Mouse (Mus musculus): Measurements from ENCODE around the gene Hoxa7.
A peak's percentile ranks its signal among the peaks of the same experiment; 100 is the strongest.

Hoxa7 gene

GRCm38 (mm10) chr6:52253511-52254500 is 32.2 kb upstream of the Hoxa7 start:
- peak; percentile 46 for DNase-seq (ENCODE audit: low read depth)

- DNase-seq (ENCODE audit: low read depth): no peak
Measured at GRCm38 (mm10) chr6:52252775-52253376, 31.2 kb upstream of the Hoxa7 start.

DNA sequence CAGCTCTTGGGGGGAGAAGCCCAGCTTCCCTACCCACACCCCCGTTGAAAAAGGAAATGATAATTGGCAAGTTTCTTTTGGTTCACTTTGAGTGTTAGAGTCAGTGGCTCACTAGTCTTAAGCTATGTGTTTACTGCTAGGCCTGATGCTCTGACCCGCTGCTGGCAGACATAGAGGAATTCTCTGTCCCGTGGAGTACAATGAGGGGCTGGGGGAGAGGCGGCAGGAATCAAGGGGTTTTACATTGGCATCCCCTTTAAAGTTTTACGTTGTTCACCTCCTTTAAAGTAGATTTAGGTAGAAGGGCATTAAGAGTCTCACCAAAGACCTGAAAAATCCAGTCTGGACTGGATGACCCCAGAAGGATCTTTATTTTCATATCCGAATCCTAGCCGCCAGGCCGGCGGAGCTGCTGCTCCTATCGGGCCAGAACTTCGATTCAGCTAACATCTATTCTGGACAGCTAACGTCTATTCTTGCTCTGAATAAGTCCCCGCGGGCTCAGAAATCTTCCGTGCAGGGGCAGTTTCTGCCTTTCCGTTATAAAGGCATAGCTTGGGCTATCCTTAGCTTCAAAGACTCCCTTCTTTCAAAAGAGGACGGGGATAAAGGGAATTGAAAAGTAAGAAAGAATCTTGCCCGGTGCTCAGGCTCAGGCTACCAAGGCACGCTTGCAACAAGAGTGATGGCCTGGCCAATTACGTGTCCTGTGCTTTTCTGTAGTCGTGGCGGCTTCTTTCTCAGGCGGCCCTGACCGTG is 30.5 kb upstream of the Hoxa7 start:
- no peak for DNase-seq (ENCODE audit: low read depth)

DNA sequence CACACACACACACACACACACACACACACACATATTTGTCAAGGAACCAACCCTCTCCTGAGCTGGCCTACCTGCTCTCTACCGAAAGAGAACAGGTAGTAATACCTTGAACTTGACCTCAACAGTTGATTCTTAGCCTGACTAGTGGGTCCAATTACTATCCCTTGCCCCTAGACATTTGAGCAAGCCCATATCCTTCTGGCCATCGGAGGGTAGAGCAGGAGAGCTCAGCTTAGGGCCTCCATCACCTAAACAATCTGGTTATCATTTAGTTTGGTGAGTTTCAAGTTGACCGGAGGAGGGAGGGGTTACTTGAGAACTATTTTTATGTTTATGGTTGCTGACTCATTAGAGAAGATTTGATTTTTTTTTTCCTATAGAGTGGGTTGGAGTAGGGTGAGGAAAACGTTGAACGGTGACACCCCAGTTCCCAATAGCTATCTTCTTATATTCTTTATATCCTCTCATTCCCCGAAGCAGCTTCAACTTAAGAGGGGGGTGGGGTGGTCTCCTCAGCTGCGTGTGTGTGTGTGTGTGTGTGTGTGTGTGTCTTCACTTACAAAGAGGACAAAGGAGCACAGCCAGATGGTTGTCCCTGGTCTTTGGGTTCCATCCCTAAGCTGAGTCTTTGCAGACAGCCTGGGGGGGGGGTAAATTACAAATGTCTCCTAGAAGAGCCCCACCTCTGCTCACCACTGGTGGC is 29.7 kb upstream of the Hoxa7 start:
- no peak for DNase-seq (ENCODE audit: low read depth)

DNA sequence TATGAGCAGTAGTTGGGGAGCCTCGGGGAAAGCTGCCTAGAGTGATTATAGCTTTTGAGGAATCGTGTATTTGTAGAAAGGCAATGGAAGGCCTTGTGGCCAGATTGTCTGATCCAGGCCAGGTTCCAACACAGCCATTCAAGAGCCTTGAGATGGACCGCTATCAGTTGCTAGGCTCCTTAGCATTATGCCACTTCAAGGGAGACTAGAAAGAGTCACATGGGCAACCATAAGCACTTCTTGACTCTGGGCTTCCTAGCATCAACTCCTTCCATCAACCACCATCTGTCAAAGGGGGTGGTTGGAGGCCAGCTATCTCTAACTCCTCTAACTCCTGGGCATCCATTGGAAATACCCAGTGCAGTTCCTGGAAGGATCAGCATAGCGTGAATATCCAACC is 28.2 kb upstream of the Hoxa7 start:
- DNase-seq (ENCODE audit: low read depth): no peak

DNA sequence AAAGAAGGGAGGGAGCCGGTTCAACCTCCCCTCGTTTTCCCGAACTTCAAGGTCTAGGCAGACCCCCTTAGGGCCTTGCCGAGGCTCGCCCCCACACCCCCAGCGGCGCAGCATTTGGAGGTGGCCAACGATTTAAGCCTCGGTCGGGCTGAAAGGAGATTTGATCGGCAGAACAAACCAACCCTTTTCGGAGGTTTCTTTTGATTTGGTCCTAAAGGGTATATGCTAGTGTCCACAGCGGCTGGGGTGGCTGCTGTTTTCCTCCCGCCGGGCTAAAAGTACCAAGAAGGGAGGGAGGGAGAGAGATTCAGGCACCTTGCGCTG is 27.7 kb upstream of the Hoxa7 start:
- no peak for DNase-seq (ENCODE audit: low read depth)

DNA sequence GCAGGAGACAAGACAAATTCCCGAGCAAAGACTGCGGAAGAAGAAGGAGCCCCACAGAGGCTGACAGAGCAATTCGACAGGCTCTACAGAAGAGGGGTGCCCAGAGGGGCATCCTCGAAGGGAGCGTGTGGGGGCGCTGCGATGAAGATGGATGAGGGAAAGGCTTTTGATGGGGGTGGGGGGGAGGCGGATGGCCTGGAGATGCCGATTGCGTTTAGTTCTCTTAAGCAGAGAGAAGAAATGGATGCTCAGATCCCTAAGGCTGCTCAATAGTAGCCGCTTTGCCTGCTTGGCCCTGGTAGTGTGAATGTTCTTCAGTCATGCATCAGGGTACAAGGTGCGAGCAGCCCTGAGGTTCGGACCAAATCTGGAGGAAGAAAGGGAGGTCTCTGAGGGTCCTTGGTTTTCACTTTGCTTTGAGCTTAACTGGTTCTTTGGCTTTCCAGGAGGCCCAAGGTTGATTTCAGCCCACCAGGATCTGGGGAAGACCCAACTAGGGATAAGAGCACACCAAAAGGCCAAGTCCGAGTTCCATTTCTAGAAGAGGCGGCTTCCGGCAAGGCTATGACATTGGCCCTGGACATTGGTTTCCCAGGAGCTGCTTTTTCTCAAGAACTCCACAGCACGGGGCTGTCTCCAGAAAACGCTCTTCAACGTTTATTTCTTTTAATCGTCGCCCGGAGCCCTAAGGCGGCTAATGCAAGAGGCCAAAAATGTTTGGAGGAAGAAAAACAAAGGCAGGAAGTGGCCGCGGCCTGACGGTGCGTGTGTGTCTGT is 27.2 kb upstream of the Hoxa7 start:
- DNase-seq (ENCODE audit: low read depth): no peak

- DNase-seq (ENCODE audit: low read depth): peak; percentile 19
Measured at GRCm38 (mm10) chr6:52247766-52248637, 26.3 kb upstream of the Hoxa7 start.

DNA sequence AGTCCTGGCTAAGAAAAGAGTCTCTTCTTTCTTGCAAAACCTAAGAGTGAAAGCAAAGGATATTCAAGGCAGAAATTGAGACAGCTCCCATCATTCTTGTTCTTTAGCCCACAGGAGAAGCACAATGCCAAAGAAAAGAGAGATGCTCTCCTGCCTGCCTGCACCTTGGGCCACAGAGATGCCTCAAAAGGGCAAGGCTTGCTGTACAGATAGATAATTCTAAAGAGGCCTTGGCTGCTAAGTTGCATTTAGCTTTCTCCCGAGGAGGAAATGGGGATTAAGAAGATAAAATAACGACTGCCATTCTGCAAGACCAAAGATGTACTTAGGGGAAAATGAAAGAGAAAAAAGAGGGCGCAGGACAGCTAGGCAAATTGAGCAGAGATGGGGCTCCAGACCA is 25.3 kb upstream of the Hoxa7 start:
- no peak for DNase-seq (ENCODE audit: low read depth)

DNA sequence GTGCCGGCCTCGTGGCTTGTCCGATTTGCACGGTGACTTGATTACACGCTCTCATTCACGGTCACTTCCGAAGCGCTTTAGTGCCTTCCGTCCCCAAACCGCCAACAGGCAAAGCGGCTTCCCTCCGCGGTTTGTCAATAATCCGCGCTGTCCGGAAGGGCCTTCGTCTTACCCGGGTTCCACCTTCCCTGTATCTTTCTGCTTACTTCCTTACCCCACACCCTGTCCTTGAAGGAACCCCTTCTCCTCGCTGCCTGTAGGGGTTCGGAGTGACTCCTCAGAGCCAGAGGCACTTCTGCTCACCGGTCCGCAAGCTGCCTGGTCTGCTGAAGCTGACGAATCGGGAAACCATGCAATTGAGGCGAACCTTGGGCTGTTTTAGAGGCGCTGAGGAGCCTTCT is 24.7 kb upstream of the Hoxa7 start:
- no peak for DNase-seq (ENCODE audit: low read depth)

- DNase-seq (ENCODE audit: low read depth): no peak
Measured at GRCm38 (mm10) chr6:52245757-52246142, 24.1 kb upstream of the Hoxa7 start, which contains the start of gene Hoxa11. Gene Hoxa11 (minus strand): TSS chr6:52245810.

DNA sequence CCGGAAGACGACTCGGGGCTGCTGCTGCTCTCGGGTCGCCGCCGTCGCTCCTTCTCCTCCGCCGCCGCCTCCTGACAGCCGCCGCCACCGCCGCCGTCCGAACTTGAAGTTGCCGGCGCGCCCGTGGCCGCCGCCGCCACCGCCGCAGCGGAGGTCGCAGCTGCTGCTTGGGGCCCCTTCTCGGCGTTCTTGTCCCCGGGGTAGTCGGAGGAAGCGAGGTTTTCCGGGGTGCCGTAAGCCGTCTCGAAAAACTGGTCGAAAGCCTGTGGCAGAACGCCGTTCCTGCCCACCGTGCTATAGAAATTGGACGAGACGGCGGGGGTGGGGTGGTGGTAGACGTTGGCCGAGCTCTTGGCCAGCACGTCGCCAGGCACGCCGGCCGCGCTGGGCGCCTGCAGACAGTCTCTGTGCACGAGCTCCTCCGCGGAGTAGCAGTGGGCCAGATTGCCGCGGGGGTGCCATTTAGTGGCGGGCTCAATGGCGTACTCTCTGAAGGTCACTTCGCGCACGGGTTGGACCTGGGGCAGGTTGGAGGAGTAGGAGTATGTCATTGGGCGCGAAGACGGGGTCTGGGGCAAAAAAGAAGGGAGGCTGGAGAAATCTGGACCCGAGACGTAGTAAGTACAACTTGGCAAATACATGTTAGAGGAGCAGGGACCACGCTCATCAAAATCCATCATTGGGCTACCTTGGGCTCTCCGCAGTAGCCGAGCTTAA is 23.5 kb upstream of the Hoxa7 start:
- DNase-seq (ENCODE audit: low read depth): no peak

- no peak for DNase-seq (ENCODE audit: low read depth)
Measured at GRCm38 (mm10) chr6:52244471-52245039, 22.9 kb upstream of the Hoxa7 start.

GRCm38 (mm10) chr6:52243681-52244121 is 22.0 kb upstream of the Hoxa7 start:
- no peak for DNase-seq (ENCODE audit: low read depth)

DNA sequence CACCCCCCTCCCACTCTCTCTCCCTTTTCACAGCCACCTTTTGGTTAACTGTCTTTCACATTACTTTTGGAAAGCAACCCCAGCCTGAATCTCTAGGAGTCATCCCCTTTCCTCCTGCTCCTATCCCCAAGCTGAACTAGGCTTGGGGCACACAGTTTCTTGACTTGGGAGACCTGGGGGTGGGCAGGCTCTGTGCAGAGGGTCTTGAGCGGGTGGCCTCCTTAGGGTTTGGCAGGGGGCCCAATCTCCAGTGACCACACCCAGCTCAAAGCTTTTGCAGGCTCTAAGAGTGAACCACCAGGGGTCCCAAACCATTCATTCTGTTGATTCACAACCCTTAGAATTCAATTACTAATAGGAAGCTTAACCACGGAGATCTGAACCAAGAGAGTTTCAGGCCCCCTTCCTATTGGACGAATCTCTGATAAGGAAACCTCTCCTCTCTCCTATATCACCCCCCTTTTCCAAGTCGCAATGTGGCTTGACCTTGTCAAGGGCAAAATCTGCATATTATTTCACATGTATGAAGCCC is 21.2 kb upstream of the Hoxa7 start:
- no peak for DNase-seq (ENCODE audit: low read depth)

GRCm38 (mm10) chr6:52241001-52241621 is 19.5 kb upstream of the Hoxa7 start:
- DNase-seq (ENCODE audit: low read depth): no peak

DNA sequence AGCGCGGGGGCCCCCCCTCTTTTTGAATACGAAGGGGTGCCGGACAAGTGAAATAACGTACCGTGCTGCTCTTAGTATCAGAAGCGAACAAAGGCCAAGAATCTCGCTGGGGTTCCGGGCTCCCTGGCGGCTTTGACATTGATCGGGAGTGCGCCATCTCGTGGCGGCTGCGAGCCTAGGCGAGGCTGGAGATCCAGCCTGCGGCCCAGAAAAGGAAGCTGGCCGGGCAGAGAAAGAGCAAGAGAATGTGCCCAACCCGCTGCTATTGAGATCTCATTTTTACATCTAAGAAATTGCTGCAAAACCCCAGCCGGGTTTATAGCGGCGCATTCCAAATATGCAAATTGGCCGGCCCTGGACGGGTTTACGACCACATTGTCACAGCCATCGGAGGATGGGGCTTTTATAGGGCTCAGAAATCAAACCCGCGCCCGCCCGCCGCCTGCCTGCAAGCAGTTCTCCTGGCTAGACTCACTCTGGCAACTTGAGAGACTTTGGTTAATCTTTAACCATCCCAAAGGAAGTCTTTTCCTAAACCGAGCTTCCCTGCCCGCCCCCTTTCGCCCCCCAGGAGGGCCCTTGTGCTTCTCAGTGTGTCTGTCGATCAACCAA is 18.8 kb upstream of the Hoxa7 start, which contains the start of gene Hoxa10:
Gene Hoxa10, minus strand, starts transcription at position 466 of the 612 bp plus-strand sequence.
- DNase-seq (ENCODE audit: low read depth): peak; percentile 85

All from induced T-regulatory cell, adult 2 months (primary cell).